Mouse (Mus musculus) lung, postnatal 0 days (tissue): Measurements from ENCODE around the gene Frmd4a. TPM values are rescaled to one million over a fixed set of nuclear protein-coding genes. Genes with fewer than 3 reads are reported as not detected.

Experiments used
- ATAC-seq: fragments of 200-750 bp; cut with Nextera tagmentation; 2 replicates; pipeline ENCODE4 v1.8.0; 2017; ENCODE audit warnings: moderate library complexity
- DNase-seq: peaks from one replicate; pipeline ENCODE4 v3.0.0-alpha.2; 2016; ENCODE audit warnings: low spot score
- H3K27ac ChIP-seq: fragments of 300-500 bp; sonication (generic); 2 replicates; pipeline ENCODE4 v1.5.1; 2014; ENCODE audit warnings: antibody characterized with exemption, mild to moderate bottlenecking, low read length, mixed read lengths
- H3K27me3 ChIP-seq: fragments of 300-500 bp; sonication (generic); replicated peaks from 2 replicates; pipeline ENCODE4 v1.6.1; 2014; ENCODE audit warnings: low read length, mixed read lengths; ENCODE audit not compliant: insufficient read depth
- H3K36me3 ChIP-seq: fragments of 300-500 bp; sonication (generic); 2 replicates; pipeline ENCODE4 v1.6.1; 2014; ENCODE audit warnings: low read length, mixed read lengths; ENCODE audit not compliant: insufficient read depth
- H3K4me1 ChIP-seq: fragments of 300-500 bp; sonication (generic); 2 replicates; pipeline ENCODE4 v1.6.1; 2014; ENCODE audit warnings: antibody characterized with exemption, low read depth, low read length, mixed read lengths; ENCODE audit not compliant: insufficient read depth
- H3K4me2 ChIP-seq: fragments of 300-500 bp; sonication (generic); replicated peaks from 2 replicates; pipeline ENCODE4 v1.6.1; 2014; ENCODE audit warnings: low read depth, mild to moderate bottlenecking, low read length, moderate library complexity, mixed read lengths
- H3K4me3 ChIP-seq: fragments of 300-500 bp; sonication (generic); 2 replicates; pipeline ENCODE4 v1.5.1; 2014; ENCODE audit warnings: low read depth, low read length
- H3K9ac ChIP-seq: fragments of 300-500 bp; sonication (generic); replicated peaks from 2 replicates; pipeline ENCODE4 v1.6.1; 2014; ENCODE audit warnings: low read depth, mild to moderate bottlenecking
- H3K9me3 ChIP-seq: fragments of 300-500 bp; sonication (generic); 2 replicates; pipeline ENCODE4 v1.6.1; 2016; ENCODE audit warnings: low read length, mixed read lengths
- CTCF ChIP-seq: IDR thresholded peaks from 2 replicates; pipeline ENCODE4 v1.5.1; 2016; ENCODE audit warnings: antibody characterized with exemption, mild to moderate bottlenecking
- EP300 ChIP-seq: IDR thresholded peaks from 2 replicates; pipeline ENCODE4 v1.6.1; 2016; ENCODE audit warnings: antibody characterized with exemption, mild to moderate bottlenecking, control low read depth
- WGBS: fragments of 180-500 bp; shearing (Covaris S2); extraction: QIAGEN DNeasy Blood & Tissue Kit; methylation state at CpG from one replicate; pipeline ENCODE4 v1.1.7; 2014; 5-methylcytosine and 5-hydroxymethylcytosine counted together
- polyA plus RNA-seq: library from polyadenylated mRNA; unstranded; fragments of >200 nt; fragmentation: Nextera tagmentation; extraction: Ambion mirVana; gene quantifications from 2 replicates; pipeline ENCODE4 v1.2.1, GENCODE M21; 2015

Gene Frmd4a
- polyA plus RNA-seq, 1 experiment from 2014 or later = 15.8 TPM

DNA sequence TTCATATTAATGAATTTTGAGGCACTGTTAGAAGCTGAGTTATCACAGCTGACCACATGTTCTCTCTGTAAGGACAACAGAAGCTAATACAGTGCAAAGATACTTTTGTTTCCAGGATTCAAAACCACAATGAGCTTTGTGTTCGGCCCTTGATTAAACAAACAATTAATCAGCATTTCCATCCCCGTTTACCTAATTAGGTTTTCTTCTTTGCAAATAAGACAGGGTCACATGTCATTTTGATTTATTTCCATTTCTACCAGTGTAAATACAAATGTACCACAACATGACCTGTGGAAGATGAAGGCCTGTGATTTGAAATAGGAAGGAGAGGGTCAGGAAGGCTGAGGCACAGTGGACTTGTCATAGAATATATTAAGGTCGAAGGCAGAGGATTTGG, 214.8 kb downstream of the Frmd4a start:
- no peak overlapping the region for H3K9ac ChIP-seq
- 30% methylated on average over 3 of the region's 3 CpGs for WGBS
- TF ChIP-seq EP300 (no peak), CTCF (no peak)
- no peaks in the 10 kb centered on the region for H3K36me3 ChIP-seq
- DNase-seq (no peak), ATAC-seq (no peak)
- no peaks in the 10 kb centered on the region for H3K27me3 ChIP-seq
- peaks cover 8% of the 10 kb centered on the region; the same call in 1 of the 2 replicates for H3K4me1 ChIP-seq
- H3K4me3 ChIP-seq = no peak overlapping the region
- no peak overlapping the region for H3K4me2 ChIP-seq
- H3K9me3 ChIP-seq = no peaks in the 10 kb centered on the region
- H3K27ac ChIP-seq = no peak overlapping the region

DNA sequence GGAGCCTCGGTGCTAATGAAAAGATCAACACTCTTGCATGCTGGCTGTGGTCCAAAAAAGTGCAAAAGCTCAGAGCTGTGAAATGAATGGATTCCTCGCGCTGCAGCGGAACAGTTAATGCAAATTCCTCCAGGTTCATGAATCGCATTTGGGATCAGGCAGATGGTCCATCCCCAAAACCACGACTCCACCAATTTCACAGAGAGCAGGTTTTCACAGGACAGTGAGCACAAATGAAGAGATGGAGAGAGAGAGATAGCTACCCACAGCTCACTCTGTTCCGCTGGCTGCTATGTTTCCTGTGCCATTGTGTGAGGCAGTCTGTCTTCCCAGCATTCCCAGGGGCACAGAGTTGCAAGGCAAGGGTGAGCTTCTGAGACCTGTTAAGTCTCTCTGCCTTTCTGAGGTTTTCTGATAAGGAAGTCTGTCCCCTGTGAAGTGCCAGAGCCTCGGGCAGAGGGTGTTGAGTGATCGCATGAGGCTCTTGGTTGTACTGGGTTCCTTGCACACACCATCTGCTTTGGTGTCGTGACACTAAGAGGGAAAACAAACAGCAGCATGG, 215.3 kb downstream of the Frmd4a start:
- Histone ChIP-seq H3K27me3 (no peaks in the 10 kb centered on the region), H3K4me1 (peaks cover 8% of the 10 kb centered on the region; the same call in 1 of the 2 replicates), H3K4me3 (no peak overlapping the region), H3K27ac (no peak overlapping the region), H3K4me2 (peak overlapping the region; percentile 9; the same call in 1 of the 2 replicates), H3K36me3 (no peaks in the 10 kb centered on the region), H3K9me3 (no peaks in the 10 kb centered on the region), H3K9ac (no peak overlapping the region)
- DNase-seq = peak; percentile 25
- peak; percentile 35; the same call in 1 of the 2 replicates for ATAC-seq
- TF ChIP-seq CTCF = no peak
- TF ChIP-seq EP300 = no peak
- 18% methylated on average over 10 of the region's 10 CpGs for WGBS

DNA sequence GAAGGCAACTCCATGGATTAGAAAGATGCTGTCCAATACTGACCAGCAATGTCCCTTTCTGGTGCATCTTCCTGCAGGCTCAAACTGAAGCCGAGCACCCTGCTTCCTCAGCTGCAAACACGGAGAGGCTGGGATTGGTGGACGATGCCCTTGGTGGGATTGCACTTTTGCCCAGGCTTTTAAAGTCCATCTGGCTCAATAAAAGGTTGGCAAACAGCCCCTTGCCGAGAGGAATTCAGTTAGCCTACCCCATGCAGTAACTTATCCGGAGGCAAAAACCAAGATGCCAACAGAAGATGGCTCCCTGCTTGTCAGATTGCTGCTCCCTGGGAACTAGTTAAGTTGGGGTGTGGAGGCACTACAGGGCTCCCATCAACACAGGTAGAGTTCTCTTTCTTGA, 220.2 kb downstream of the Frmd4a start:
- Histone ChIP-seq H3K36me3 (no peaks in the 10 kb centered on the region), H3K9me3 (no peaks in the 10 kb centered on the region), H3K4me2 (no peak overlapping the region), H3K9ac (no peak overlapping the region), H3K27ac (no peak overlapping the region), H3K4me1 (peaks cover 4% of the 10 kb centered on the region; the same call in 1 of the 2 replicates), H3K4me3 (no peak overlapping the region), H3K27me3 (no peaks in the 10 kb centered on the region)
- no peak for DNase-seq
- 90% methylated on average over 5 of the region's 5 CpGs for WGBS
- no peak for ATAC-seq
- TF ChIP-seq EP300 (no peak), CTCF (no peak)

DNA sequence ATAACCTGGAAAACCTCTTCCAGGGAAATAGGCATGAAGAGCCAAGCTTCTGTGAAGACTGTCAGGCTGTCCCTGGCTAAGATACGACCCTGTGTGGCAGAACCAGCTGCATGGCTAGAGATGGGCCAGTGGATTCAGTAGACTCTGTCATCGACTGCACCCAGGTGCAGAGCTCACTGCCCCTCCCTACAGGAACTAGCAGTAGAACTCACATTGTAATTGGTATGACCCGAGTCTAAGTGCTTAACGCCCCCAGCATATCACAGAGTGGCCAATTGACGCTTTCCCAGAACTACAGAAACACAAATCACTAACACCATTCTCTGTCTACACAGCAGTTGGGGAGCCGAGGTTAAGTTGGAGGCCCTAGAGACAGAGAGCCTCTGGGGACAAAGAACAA, 232.2 kb downstream of the Frmd4a start:
- ATAC-seq (no peak), DNase-seq (no peak)
- H3K4me2 ChIP-seq = no peak overlapping the region
- no peak overlapping the region for H3K9ac ChIP-seq
- no peak overlapping the region for H3K4me3 ChIP-seq
- no peaks in the 10 kb centered on the region for H3K27me3 ChIP-seq
- WGBS = 45% methylated on average over 6 of the region's 6 CpGs
- no peaks in the 10 kb centered on the region for H3K9me3 ChIP-seq
- no peaks in the 10 kb centered on the region for H3K36me3 ChIP-seq
- peaks cover 14% of the 10 kb centered on the region; the same call in 1 of the 2 replicates for H3K4me1 ChIP-seq
- TF ChIP-seq EP300 (no peak), CTCF (no peak)
- H3K27ac ChIP-seq = no peak overlapping the region

DNA sequence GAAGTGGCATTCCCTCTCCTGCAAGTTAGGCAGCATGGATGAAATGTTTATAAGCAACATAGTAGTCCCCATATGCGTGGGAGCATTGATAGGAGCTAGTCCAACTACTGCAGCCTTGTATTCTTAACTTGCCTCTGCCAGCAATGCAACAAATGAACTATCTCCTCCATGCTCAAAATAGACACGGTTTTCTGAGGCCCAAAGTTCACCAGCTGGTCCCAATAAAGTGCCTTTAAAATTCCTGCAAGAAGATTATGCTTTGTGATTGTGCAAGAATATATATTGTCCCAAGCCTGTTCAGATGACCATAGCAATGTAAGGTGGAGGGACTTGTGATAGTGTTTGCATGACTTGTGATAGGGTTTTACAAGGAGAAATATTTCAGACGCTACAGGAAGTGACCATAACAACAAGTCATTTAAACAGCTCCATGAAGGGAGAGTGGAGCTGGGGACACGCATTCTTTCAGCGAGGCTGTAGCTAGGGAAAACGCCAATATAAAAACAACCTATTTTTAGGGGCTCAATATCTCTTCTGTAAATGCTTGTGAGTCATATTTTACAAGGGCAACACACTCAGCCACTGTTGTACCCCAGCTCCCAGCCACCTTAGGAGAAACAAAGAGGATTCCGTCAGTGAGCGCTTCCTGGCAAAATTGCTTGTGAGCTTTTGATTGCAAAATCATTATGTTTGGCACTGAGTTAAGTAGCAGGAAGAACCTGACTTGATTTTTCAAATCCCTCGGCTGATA, 235.2 kb downstream of the Frmd4a start:
- Histone ChIP-seq H3K9ac (no peak overlapping the region), H3K36me3 (no peaks in the 10 kb centered on the region), H3K4me1 (peaks cover 14% of the 10 kb centered on the region; the same call in 1 of the 2 replicates), H3K27ac (peak overlapping the region; percentile 39), H3K4me2 (peak overlapping the region; percentile 0; the same call in 1 of the 2 replicates), H3K4me3 (no peak overlapping the region), H3K9me3 (no peaks in the 10 kb centered on the region), H3K27me3 (no peaks in the 10 kb centered on the region)
- ATAC-seq = peak; percentile 57
- DNase-seq = peak; percentile 65
- TF ChIP-seq CTCF = no peak
- no peak for TF ChIP-seq EP300
- WGBS = 25% methylated on average over 9 of the region's 9 CpGs

DNA sequence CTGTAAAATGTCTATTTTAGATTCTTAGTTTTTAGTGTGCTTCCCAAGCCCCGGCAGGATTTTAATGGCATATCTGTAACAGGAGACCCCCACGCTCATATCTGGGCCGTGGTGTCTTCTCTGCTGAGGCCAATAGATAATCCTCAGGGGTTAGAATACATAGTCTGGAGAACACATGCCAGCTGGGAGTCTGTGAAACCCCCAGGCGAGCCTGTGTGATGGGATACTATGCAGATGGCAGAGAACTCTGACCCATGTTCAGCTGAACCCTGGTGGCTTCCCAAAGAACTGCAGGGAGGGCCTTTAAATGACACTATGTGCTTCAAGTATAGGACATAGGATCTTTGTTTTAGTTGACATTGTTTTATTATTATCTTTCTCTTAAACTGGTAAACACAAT, 235.8 kb downstream of the Frmd4a start:
- peak overlapping the region; percentile 0; the same call in 1 of the 2 replicates for H3K4me2 ChIP-seq

More for the DNA sequence above, 235.8 kb downstream of the Frmd4a start:
- no peaks in the 10 kb centered on the region for H3K9me3 ChIP-seq
- peaks cover 14% of the 10 kb centered on the region; the same call in 1 of the 2 replicates for H3K4me1 ChIP-seq
- H3K27ac ChIP-seq = peak overlapping the region; percentile 39
- DNase-seq (peak; percentile 74), ATAC-seq (peak; percentile 77)
- TF ChIP-seq CTCF (peak; percentile 76), EP300 (no peak)
- no peak overlapping the region for H3K4me3 ChIP-seq
- H3K36me3 ChIP-seq = no peaks in the 10 kb centered on the region
- no peaks in the 10 kb centered on the region for H3K27me3 ChIP-seq
- 30% methylated on average over 4 of the region's 4 CpGs for WGBS
- no peak overlapping the region for H3K9ac ChIP-seq
